In the genomic region with DNA sequence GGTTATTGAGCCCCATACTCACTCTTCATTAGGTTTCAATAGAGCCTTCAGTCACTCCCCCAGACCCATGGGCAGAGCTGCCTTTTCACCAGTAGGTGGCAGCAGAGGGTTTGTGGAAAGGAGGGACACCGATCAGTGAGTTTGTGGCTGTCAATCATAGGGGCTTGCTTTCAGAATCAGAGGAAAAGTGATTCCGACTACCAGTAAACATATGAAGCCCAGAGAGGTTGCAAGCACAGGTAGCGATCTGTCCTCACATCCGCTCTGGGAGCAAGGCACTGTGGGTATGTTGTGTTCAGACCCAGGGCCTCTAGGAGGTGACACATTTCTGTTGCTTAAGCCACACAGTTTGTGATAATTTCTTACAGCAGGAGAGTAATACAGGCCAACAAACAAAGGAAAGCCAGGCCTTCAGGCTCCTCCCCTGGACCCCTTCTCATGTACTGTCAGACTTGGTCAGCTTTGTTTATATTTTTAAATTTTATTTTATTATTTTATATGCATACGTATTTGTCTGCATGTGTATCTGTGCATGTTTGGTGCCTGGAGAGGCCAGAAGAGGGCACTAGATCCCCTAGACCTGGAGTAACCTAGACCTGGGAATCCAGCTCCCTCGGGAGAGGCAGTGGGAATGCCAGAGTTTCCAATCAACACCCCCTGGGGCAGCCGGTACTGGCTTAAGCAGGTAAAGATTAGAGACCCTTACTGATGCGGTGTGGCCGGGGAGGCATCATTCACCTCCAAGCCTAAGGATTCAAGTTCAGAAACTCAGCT, we compare ENCODE assay signal across 8 mouse cellular contexts. TPM values are rescaled to one million over a fixed set of nuclear protein-coding genes. Genes with fewer than 3 reads are reported as not detected.
DNase-seq lines count a peak whose midpoint lies in the region; ATAC-seq lines count a peak whose summit lies in the region.

No protein-coding gene starts in this region.

- no peaks in the 10 kb centered on the region for H3K9me3 ChIP-seq in hindbrain, embryonic 15.5 days

- ATAC-seq in hindbrain, embryonic 15.5 days (ENCODE audit: low FRiP score, low read depth), result peak; percentile 91

- no peaks in the 10 kb centered on the region for H3K79me2 ChIP-seq in macrophage (ENCODE audit: inconsistent target)

- no peaks in the 10 kb centered on the region for H3K27me3 ChIP-seq in hindbrain, embryonic 15.5 days

- H3K4me3 ChIP-seq in hindbrain, embryonic 15.5 days, result peak overlapping the region; percentile 26
- H3K4me3 ChIP-seq in macrophage (ENCODE audit: inconsistent target), result peak overlapping the region; percentile 8; the same call in 1 of the 2 replicates

- no peak overlapping the region for H3K9ac ChIP-seq in hindbrain, embryonic 15.5 days

- H3K4me1 ChIP-seq in hindbrain, embryonic 15.5 days (replicated peaks), result 0 out of 2 replicates have a peak, but pooled peaks cover 2% of the 10 kb centered on the region

- H3K36me3 ChIP-seq in hindbrain, embryonic 15.5 days, result no peaks in the 10 kb centered on the region
- no peaks in the 10 kb centered on the region for H3K36me3 ChIP-seq in macrophage (ENCODE audit: inconsistent target)

- WGBS in hindbrain, embryonic 15.5 days, result 7% methylated on average over 9 of the region's 9 CpGs
- 46% methylated on average over 9 of the region's 9 CpGs for WGBS in macrophage (ENCODE audit: missing documents)

- H3K27ac ChIP-seq in hindbrain, embryonic 15.5 days (replicated peaks), result peak overlapping the region; percentile 12; the same call in 1 of the 2 replicates
- no peak overlapping the region for H3K27ac ChIP-seq in macrophage

- peak; percentile 69 for DNase-seq in T-cell, adult 2 months (ENCODE audit: low spot score)
- peak; percentile 92 to 95 for DNase-seq in cerebellum, postnatal 10 days
- peak; percentile 27 to 46 for DNase-seq in frontal cortex, postnatal 25 days (ENCODE audit: low spot score in 2 of 2)
- peak; percentile 19 for DNase-seq in left cerebral cortex, adult 11 months (ENCODE audit: low spot score)
- DNase-seq in retina, postnatal 1 day, result peak; percentile 92
- peak; percentile 86 for DNase-seq in thymus, postnatal 4 days

- peak overlapping the region; percentile 49 for H3K4me2 ChIP-seq in hindbrain, embryonic 15.5 days

RNA-seq across cellular contexts. Expression of gene Fxn, which starts 20.8 kb away (rescaled TPM):
- 40.6 and 42.2 TPM in 2 replicates for polyA plus RNA-seq in hindbrain, embryonic 15.5 days (2015; fragmentation: Nextera tagmentation; extraction: Ambion mirVana)
- 1 to 10 TPM in 21 of 26 experiments, under 1 TPM in 1, not detected in 4; 0.84 to 4.8 (median 1.5) TPM for total RNA-seq in macrophage (2018; cell fraction: chromatin; rRNA removed)
- total RNA-seq in macrophage (2018; cell fraction: cytosol; rRNA removed), result 1 to 10 TPM; 1.8 to 3.9 (median 2.4) TPM
- total RNA-seq in macrophage (2018; cell fraction: nucleus; rRNA removed), result 1 to 10 TPM in 17 of 26 experiments, under 1 TPM in 8, not detected in 1; 0.48 to 5.2 (median 1.2) TPM
- 1.6 to 5.8 TPM (median 2.8 TPM) in 3 replicates for polyA plus RNA-seq in macrophage (2018)

Comparison
In these comparisons a context has a peak if more than half of its experiments do, and no peak if none do; other contexts are left out.
1. DNase-seq: peak in every context shown above with its lines; median percentile 94 in cerebellum, postnatal 10 days; 92 in retina, postnatal 1 day; 86 in thymus, postnatal 4 days; 69 in T-cell, adult 2 months; 36 in frontal cortex, postnatal 25 days; 19 in left cerebral cortex, adult 11 months.